Mouse (Mus musculus) small intestine, adult 10 weeks (tissue): ENCODE data around the gene Mms19. TPM values are rescaled to one million over a fixed set of nuclear protein-coding genes. Genes with fewer than 3 reads are reported as not detected.

Experiments used
- polyA plus RNA-seq: library from polyadenylated mRNA; stranded (reverse); fragments of 350-450 nt; fragmentation: Illumina TruSeq; extraction: RNeasy Lipid Tissue Mini Kit (QIAGEN cat#74804); gene quantifications from one replicate; pipeline ENCODE4 v1.2.3, GENCODE M21; 2014; ENCODE audit warnings: low replicate concordance

Gene Mms19
- 8.1 TPM for polyA plus RNA-seq

DNA sequence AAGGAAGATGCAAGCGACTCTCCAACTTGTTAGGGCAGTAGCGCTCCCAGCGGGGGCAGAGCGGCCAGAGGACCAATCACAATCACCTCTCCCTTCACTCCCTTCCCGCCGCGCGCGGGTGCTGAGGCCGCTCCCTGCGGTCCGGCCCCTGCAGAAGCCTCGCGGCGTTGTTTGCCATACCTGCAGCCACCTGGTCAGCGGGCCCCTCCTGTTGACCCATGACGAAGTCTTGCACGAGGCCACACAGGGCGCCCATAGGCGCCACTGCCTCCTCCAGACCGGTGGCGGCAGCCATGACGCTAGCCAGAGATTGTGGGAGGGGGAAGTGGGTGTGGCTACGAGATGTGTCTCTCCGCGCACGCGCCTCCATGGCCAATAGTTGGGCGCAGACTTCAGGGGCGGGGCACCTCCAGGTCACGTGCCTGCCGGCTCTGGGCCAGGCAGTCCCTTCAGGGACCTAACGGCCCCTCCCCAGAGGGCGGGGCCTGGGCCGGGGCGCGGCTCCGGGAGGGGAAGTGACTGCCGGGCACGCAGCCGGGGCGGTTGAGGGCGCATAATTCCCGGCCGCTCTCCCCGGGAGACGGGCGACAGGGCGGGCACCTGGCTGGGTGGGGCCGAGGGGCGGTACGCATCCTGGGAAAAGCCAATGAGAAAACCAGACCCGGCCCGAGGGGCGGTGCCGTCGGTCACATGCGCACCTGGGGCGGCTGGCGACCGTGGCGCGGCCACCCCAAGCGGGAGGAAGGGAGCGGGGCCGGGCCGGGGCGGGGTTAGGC is at the start of gene Mms19:
Mms19 (minus strand) TSS at position 339 of the 776 bp plus-strand sequence.

DNA sequence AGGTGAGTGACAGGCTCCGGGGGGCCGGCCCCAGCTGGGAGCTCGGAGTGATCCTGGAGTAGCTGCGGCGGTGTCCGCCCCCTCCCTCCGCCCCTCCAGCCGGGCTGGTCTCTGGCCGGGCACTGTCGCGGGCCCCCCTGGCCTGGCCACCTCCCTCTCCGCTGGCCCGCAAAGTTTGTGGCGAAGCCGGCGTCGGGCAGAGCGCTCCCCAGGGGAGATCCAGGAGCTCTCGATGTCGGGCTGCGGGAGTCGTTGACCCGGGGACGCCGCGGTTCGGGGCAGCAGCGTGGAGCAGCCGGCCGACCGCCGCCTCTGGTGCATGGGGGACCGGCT is 604 bp upstream of the Mms19 start, which contains the start of gene Ubtd1:
Ubtd1 (plus strand) TSS at position 169 of the 333 bp plus-strand sequence.

DNA sequence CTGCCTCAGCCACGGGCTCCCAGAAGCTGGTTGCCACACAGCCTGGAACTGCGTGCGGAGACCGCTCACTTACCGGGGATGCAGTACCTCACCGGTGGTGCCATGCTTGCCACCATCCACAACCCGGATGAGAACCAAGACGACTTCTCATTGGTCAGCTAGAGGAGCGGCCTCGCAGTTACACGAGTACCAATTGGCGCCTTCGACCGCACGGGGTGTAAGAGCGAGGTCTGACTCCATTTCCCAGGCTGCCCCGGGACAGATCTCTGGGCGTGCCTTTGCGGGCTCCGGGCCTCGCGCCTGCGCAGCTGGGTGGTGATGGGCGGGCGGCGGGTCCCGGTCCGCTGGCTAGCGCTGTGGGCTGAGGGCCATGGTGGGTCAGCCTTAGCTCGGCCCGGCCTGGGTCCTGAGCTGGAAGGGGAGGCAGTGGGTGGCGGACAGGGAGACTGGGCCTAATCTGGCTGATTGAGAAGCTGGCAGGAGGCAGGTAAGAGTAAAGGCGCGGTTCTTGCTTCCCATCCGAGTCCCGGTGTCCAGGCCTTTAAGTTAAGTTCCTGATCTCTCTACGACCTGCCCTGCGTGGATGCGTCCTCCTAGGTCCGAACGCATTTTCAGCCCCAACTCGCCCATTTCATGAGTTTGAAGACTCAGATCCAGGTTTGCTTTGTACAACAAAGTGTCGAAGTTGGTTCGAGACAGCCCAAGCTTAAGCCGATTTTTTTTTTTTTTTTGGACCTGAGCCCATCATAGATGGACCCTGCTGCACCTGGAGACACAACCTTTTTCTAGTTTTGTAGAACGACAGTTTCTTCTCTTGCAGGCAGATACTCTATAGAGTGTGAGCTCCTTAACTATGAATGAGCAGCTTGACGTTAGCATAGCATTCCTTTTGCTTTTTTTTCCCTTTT is 47.5 kb downstream of the Mms19 start, which contains the start of the genes Exosc1 and Zdhhc16:
Exosc1 (minus strand) TSS at position 245 of the 908 bp plus-strand sequence.
Zdhhc16 (plus strand) TSS at position 302 of the 908 bp plus-strand sequence.

DNA sequence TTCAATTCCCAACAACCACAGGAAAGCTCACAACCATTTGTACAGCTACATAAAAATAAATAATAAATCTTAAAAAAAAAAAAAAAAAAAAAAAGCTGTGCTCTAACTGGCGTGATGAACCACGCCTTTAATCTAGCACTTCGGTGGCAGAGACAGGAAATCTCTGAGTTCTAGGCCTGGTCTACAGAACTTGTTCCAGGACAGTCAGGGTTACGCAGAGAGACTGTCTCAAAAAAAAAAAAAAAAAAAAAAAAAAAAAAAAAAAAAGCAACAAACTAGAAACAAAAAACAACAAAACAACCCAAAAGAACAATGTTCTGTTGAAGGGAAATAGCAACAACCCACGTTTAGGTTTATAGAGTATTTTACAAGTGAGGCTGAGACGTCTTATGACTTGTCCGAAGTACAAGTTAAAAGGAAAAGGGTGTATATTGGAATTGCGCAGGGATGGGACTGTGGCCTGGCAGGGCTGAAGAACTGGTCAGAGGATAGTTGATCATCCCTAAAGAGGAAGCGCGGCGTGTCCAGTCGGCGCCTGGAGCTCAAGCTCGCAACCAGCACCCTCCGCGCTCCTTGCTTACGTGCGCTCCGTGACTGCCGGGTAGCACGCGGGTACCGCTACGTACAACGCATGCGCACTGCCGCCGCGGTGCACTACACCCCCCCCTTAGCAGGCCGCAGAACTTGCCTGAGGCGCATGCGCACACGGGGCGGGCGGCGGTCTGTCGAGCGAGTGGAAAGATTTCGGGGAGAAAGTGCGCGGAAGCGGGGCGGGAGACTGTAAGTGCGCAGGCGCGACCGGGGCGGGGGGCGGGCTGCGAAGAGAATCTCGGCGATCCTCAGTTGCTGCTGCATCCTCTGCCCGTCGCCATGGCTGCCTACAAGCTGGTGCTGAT is 69.5 kb downstream of the Mms19 start, which contains the start of gene Pgam1:
Pgam1 (plus strand) TSS at position 746 of the 896 bp plus-strand sequence.

DNA sequence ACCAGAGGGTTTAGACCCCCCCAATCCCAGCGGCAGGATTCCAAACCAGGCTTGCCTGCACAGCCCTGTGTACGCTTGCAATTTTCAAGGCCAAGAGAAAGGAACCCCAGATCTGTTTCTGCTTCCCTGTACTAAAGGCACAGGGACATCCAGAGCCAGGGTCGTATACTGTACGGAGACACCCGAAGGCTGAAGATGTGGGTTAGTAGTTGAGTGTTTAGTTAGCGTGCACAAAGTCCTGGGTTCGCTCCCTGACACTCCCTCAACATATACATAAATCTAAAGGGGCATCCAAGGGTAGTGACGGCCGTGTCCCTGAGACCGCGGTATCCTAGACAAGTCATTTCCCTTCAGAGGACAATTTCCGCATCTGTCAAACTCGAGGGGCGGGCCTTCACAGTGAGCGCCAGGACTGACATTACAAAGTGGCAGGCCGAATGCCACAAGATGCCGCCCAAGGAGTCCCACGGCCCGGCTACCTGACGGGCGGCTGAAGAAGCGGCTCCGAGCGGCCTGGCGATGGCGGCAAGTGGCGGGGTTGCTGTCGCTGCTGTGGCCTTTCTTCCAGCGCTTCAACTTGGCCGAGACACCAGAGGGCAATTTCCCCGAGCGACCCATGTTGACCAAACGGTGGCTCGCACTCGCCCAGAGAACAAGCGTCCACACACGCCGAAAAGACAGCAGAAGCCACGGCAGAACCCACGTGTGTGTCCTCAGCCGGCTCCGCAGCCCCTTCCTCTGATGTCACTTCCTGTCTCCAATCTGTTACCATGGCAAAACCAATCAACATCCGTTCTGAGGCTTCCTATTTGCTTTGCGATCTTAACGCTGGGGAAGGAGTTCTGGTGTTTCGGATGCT is 85.3 kb downstream of the Mms19 start, which contains the start of gene Rrp12:
Rrp12 (minus strand) TSS at position 714 of the 859 bp plus-strand sequence.

Other genes starting within 250 kb of the Mms19 start
- not detected for gene Slit1, start 237.5 kb downstream of the Mms19 start, polyA plus RNA-seq
- gene Arhgap19, start 179.1 kb downstream of the Mms19 start, polyA plus RNA-seq = 7.0 TPM
- 3.9 TPM for gene Frat1, start 151.2 kb downstream of the Mms19 start, polyA plus RNA-seq
- 12.3 TPM for gene Frat2, start 133.0 kb downstream of the Mms19 start, polyA plus RNA-seq
- gene Rrp12, start 85.0 kb downstream of the Mms19 start, polyA plus RNA-seq = 0.22 TPM
- gene Pgam1, start 69.2 kb downstream of the Mms19 start, polyA plus RNA-seq = 259 TPM
- gene Exosc1, start 47.7 kb downstream of the Mms19 start, polyA plus RNA-seq = 12.8 TPM
- 16.8 TPM for gene Zdhhc16, start 47.7 kb downstream of the Mms19 start, polyA plus RNA-seq
- gene Ubtd1, start 606 bp upstream of the Mms19 start, polyA plus RNA-seq = not detected
- gene Ankrd2, start 54.8 kb upstream of the Mms19 start, polyA plus RNA-seq = not detected
- 0.71 TPM for gene Hoga1, start 64.5 kb upstream of the Mms19 start, polyA plus RNA-seq
- gene 4933411K16Rik, start 71.1 kb upstream of the Mms19 start, polyA plus RNA-seq = not detected
- gene Morn4, start 105.2 kb upstream of the Mms19 start, polyA plus RNA-seq = not detected
- gene Pi4k2a, start 109.3 kb upstream of the Mms19 start, polyA plus RNA-seq = 6.3 TPM
- not detected for gene Avpi1, start 147.9 kb upstream of the Mms19 start, polyA plus RNA-seq
- gene Marveld1, start 166.2 kb upstream of the Mms19 start, polyA plus RNA-seq = 3.7 TPM
- gene Zfyve27, start 182.8 kb upstream of the Mms19 start, polyA plus RNA-seq = 8.5 TPM
- 0.45 TPM for gene Sfrp5, start 221.1 kb upstream of the Mms19 start, polyA plus RNA-seq